In the genomic region with DNA sequence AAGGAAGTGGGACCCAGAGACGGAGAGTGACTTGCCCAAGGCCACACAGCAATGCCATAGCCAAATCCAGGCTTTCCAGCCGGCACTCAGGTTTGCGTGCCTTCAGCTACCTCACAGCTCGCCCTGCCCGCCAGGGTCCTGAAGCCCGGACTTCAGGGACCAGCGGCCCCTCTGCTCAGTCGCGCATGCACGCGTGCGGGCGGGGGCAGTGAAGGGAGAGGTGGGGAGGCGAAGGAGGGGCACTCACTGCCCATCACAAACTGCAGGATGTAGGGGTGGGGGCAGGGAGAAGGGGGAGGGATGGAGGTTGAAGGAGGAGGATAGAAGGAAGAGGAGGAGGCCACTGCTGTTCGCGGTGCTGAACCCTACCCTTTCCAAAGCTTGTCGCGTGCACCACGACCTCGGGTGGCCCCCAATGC, we compare ENCODE assay signal across 9 mouse cellular contexts. TPM values are rescaled to one million over a fixed set of nuclear protein-coding genes. Genes with fewer than 3 reads are reported as not detected.
DNase-seq lines count a peak whose midpoint lies in the region; ATAC-seq and TF ChIP-seq lines count a peak whose summit lies in the region.
"Had no signal": no experiment of that assay in that cellular context is flagged by ENCODE, and none has a peak within 500 bp of the region (broad histone marks: within the 10 kb centered on the region; RNA-seq: fewer than 3 reads in every experiment).

No protein-coding gene starts in this region.

- peak overlapping the region; percentile 38 for H3K4me2 ChIP-seq in kidney, embryonic 16.5 days (replicated peaks; ENCODE audit: low read depth, low read length)
- H3K4me2 ChIP-seq in embryonic facial prominence, embryonic 15.5 days (replicated peaks), result peak overlapping the region; percentile 46
- H3K4me2 ChIP-seq in intestine, postnatal 0 days (replicated peaks; ENCODE audit: low read depth), result peak overlapping the region; percentile 47
- peak overlapping the region; percentile 76 for H3K4me2 ChIP-seq in neural tube, embryonic 12.5 days (replicated peaks)

- no peak for TF ChIP-seq CTCF in intestine, postnatal 0 days (IDR thresholded peaks at IDR 0.05; ENCODE audit: low read depth)

- H3K4me3 ChIP-seq in kidney, embryonic 16.5 days (ENCODE audit: low read length), result peak overlapping the region; percentile 32
- peak overlapping the region; percentile 34 for H3K4me3 ChIP-seq in embryonic facial prominence, embryonic 15.5 days (replicated peaks)
- peak overlapping the region; percentile 34 for H3K4me3 ChIP-seq in intestine, postnatal 0 days (ENCODE audit: low read depth, low read length)
- peak overlapping the region; percentile 58 for H3K4me3 ChIP-seq in neural tube, embryonic 12.5 days

- no peaks in the 10 kb centered on the region for H3K9me3 ChIP-seq in kidney, embryonic 16.5 days (ENCODE audit: low read length)
- no peaks in the 10 kb centered on the region for H3K9me3 ChIP-seq in embryonic facial prominence, embryonic 15.5 days (replicated peaks)
- H3K9me3 ChIP-seq in intestine, postnatal 0 days (ENCODE audit: control insufficient read depth), result no peaks in the 10 kb centered on the region
- no peaks in the 10 kb centered on the region for H3K9me3 ChIP-seq in neural tube, embryonic 12.5 days

- no peak overlapping the region for H3K9ac ChIP-seq in kidney, embryonic 16.5 days (replicated peaks; ENCODE audit: low read length)
- H3K9ac ChIP-seq in embryonic facial prominence, embryonic 15.5 days, result no peak overlapping the region
- H3K9ac ChIP-seq in intestine, postnatal 0 days (ENCODE audit: low read depth, low read length), result no peak overlapping the region
- H3K9ac ChIP-seq in neural tube, embryonic 12.5 days, result peak overlapping the region; percentile 77

- no peak overlapping the region for H3K27ac ChIP-seq in kidney, embryonic 16.5 days (ENCODE audit: low read length)
- H3K27ac ChIP-seq in embryonic facial prominence, embryonic 15.5 days (replicated peaks), result no peak overlapping the region
- no peak overlapping the region for H3K27ac ChIP-seq in intestine, postnatal 0 days (ENCODE audit: low read depth, low read length)
- H3K27ac ChIP-seq in neural tube, embryonic 12.5 days, result peak overlapping the region; percentile 76; the same call in 1 of the 2 replicates

- no peak for ATAC-seq in kidney, embryonic 16.5 days (ENCODE audit: low FRiP score, low TSS enrichment)
- ATAC-seq in embryonic facial prominence, embryonic 15.5 days (ENCODE audit: insufficient number of reproducible peaks, low FRiP score, low TSS enrichment, low read depth), result no peak
- no peak for ATAC-seq in intestine, postnatal 0 days
- no peak for ATAC-seq in neural tube, embryonic 12.5 days (ENCODE audit: low FRiP score, low read depth)

- WGBS in kidney, embryonic 16.5 days, result 0% methylated on average over 20 of the region's 20 CpGs
- WGBS in embryonic facial prominence, embryonic 15.5 days, result under 1% methylated on average over 20 of the region's 20 CpGs
- WGBS in intestine, postnatal 0 days, result under 1% methylated on average over 20 of the region's 20 CpGs
- 1% methylated on average over 20 of the region's 20 CpGs for WGBS in neural tube, embryonic 12.5 days

- peaks cover 100% of the 10 kb centered on the region for H3K27me3 ChIP-seq in kidney, embryonic 16.5 days (ENCODE audit: insufficient read depth, low read length)
- H3K27me3 ChIP-seq in embryonic facial prominence, embryonic 15.5 days, result peaks cover 100% of the 10 kb centered on the region
- H3K27me3 ChIP-seq in intestine, postnatal 0 days (replicated peaks; ENCODE audit: control insufficient read depth, insufficient read depth, low read length), result peaks cover 100% of the 10 kb centered on the region
- peaks cover 100% of the 10 kb centered on the region for H3K27me3 ChIP-seq in neural tube, embryonic 12.5 days (replicated peaks)

- peaks cover 43% of the 10 kb centered on the region for H3K4me1 ChIP-seq in kidney, embryonic 16.5 days (ENCODE audit: insufficient read depth, low read length)
- H3K4me1 ChIP-seq in embryonic facial prominence, embryonic 15.5 days, result peaks cover 76% of the 10 kb centered on the region
- H3K4me1 ChIP-seq in intestine, postnatal 0 days (replicated peaks; ENCODE audit: control insufficient read depth, insufficient read depth, low read length), result no peaks in the 10 kb centered on the region
- peaks cover 56% of the 10 kb centered on the region for H3K4me1 ChIP-seq in neural tube, embryonic 12.5 days

- DNase-seq in kidney, postnatal 14 days, result no peak
- no peak for DNase-seq in adrenal gland, postnatal 4 days (ENCODE audit: low spot score in 2 of 2)
- no peak for DNase-seq in gastrocnemius, postnatal 4 days (ENCODE audit: low spot score in 2 of 2)
- DNase-seq in urinary bladder, postnatal 25 days (ENCODE audit: low spot score), result no peak
- DNase-seq: lung, postnatal 14 days had no signal

- H3K36me3 ChIP-seq in kidney, embryonic 16.5 days (ENCODE audit: insufficient read depth, low read length), result no peaks in the 10 kb centered on the region
- no peaks in the 10 kb centered on the region for H3K36me3 ChIP-seq in embryonic facial prominence, embryonic 15.5 days
- H3K36me3 ChIP-seq in intestine, postnatal 0 days (ENCODE audit: control insufficient read depth, insufficient read depth), result no peaks in the 10 kb centered on the region
- H3K36me3 ChIP-seq in neural tube, embryonic 12.5 days, result no peaks in the 10 kb centered on the region

RNA-seq across cellular contexts. Expression of a gene that starts 1.9 kb away (rescaled TPM):
- not detected in 2 replicates for polyA plus RNA-seq in kidney, embryonic 16.5 days (2015; fragmentation: Nextera tagmentation; extraction: Ambion mirVana)
- 0.08 TPM in 1 of 2 replicates, not detected in the other for polyA plus RNA-seq in embryonic facial prominence, embryonic 15.5 days (2015; fragmentation: Nextera tagmentation; extraction: Ambion mirVana)
- polyA plus RNA-seq in intestine, postnatal 0 days (2015; fragmentation: Nextera tagmentation; extraction: Ambion mirVana), result not detected in 2 replicates
- 39.1 and 47.0 TPM in 2 replicates for polyA plus RNA-seq in neural tube, embryonic 12.5 days (2016; fragmentation: Nextera tagmentation; extraction: Ambion mirVana)
- under 1 TPM; 0.23 to 0.34 TPM for total RNA-seq in adrenal gland, postnatal 4 days (2021)
- under 1 TPM; 0.13 to 0.15 TPM for total RNA-seq in gastrocnemius, postnatal 4 days (2021)

Comparison
In these comparisons a context has a peak if more than half of its experiments do, and no peak if none do; other contexts are left out.
1. RNA of a gene that starts 1.9 kb away (polyA plus RNA-seq): 39.1 to 47.0 TPM in neural tube, embryonic 12.5 days; 0.08 TPM in embryonic facial prominence, embryonic 15.5 days, not detected in kidney, embryonic 16.5 days and not detected in intestine, postnatal 0 days; every median in the first group is over 10 times any median in the second.
2. Peak in every context shown above with its lines, with median percentiles within 50 percentile points of each other: H3K4me2 ChIP-seq and H3K4me3 ChIP-seq.